Mouse (Mus musculus) lung, postnatal 36 days (tissue): ENCODE results near the gene Knstrn.

ENCODE experiments used
- DNase-seq: peaks from one replicate; pipeline ENCODE4 v3.0.0; 2022; ENCODE audit warnings: mixed read lengths

Gene Knstrn

DNA sequence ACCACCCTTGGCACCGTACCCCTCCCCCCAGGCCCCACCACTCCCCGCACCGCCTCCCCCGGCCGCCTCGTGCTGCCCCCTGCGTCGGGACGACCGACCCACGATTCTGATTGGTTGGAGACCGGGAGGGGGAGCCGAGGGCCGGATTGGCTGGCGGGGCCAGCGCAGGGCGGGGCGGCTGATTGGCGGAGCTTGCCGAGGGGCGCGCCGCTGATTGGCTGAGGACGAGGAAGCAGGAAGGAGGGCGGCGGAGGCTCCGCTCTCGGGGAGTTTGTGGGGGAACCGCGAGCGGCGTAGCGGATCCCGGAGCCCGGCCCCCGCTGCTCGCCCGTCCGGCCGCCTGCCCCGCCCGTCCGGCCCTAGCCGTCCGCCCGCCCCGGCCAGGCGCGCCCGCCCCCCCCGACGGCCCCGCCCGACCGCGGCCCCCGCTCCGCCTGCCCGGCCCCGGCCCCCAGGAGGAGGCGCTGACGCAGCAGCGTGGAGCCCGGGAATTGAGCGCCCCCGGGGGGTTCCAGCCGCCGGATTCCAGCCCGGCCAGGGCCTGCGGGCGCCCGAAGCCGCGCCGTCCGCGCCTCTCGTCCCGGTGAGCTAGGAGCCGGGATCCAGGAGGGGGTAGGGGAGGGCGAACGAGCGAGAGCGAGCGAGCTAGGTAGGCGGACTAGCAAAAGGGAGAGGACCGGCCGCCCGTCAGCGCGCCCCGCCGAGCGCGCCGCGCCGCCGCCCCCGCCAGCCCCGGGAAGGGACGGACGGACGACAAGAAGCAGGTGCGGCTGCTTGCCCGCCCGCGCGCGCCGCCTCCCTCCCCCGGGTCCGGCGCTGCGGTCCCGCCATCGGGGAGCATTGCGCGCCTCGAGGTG lies 87.6 kb downstream of the Knstrn start:
- DNase-seq = peak; percentile 97

DNA sequence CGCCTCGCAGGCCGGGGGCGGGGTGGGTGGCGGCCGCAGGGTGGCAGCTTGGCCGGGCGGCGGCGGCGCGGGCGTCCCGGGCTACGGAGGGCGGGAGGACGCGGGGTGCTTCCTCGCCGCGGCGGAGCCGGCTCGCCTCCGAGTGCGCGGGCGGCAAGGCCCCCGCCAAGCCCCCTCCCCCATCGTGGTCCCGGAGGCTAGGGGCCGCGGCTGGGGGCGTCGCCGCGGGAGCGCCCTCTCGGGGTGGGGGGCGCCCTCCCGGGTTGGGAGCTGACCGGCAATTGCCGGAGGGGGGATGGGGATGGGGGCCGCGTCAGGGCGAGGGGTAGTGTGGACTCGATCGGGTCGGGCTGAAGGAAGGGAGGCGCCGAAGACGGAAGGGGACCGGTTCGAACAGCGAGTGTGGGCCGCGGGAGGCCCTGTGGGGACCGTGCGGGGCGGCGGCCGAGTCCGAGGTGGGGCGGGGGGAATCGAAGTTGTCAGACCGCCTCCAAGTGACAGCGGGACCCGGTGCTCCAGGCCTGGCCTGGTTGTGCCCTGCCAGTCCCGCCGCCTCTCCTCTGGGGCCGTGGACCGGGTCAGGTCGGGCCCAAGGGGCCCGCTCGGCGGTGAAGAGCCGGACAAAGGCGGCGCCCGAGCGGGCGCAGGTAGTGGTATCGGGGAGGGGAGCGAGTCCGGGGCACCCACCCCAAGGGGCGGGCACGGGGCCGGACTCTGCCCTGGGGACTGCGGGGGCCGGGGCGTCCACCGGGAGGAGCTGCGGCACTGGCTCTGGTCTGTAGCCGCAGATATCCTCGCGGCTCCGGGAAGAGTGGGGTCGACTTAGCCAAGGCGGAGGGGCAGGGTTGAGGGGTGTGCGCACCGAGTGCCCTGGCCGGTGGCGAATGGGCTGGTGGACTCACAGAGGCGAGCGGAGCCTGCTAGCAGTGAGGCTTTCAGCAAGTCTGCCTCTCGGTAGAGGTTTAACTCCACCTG lies 88.5 kb downstream of the Knstrn start:
- peak; percentile 60 for DNase-seq

DNA sequence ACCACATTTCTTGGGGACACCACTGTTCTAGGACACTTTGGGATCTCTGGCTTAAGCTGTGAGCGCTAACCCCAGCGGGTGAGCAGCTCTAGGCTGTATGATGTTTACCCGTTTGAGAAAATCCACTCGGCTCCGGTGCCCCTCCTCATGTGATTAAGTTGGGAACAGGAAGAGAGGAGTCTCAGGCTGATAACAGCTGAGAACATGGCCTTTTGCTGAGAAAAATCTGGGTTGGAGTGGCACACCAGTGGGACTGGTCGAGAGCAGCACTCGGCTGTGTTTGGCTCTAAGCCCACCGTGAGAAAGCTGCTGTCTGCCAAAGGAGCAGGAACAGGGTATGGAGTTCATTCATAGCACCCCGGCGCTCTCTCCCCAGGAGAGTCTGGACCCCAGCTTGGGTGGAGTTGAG lies 89.5 kb downstream of the Knstrn start:
- DNase-seq = peak; percentile 29
